Mouse (Mus musculus) heart, postnatal 0 days (tissue): ENCODE measurements at regions not wholly inside any gene's neighbourhood (a gene's known extent, or its start where the extent isn't known, plus 50 kb on each side); places are given as distances from the start of the nearest gene placed in this dataset.

ENCODE experiments used
- CTCF ChIP-seq: IDR thresholded peaks from 2 replicates; pipeline ENCODE4 v1.5.1; 2016; ENCODE audit warnings: antibody characterized with exemption, control low read depth, low read depth
- EP300 ChIP-seq: IDR thresholded peaks from 2 replicates; pipeline ENCODE4 v1.6.1; 2016; ENCODE audit warnings: antibody characterized with exemption, low read depth

GRCm38 (mm10) chr3:155604001-155604400, 510.8 kb downstream of the Lrriq3 start:
- no peak for TF ChIP-seq CTCF
- TF ChIP-seq EP300: no peak
